Mouse (Mus musculus): ENCODE results near the gene Appbp2. TPM values are rescaled to one million over a fixed set of nuclear protein-coding genes. Genes with fewer than 3 reads are reported as not detected.

The Appbp2 gene
- polyA plus RNA-seq, 1 experiment: 8.5 TPM

DNA sequence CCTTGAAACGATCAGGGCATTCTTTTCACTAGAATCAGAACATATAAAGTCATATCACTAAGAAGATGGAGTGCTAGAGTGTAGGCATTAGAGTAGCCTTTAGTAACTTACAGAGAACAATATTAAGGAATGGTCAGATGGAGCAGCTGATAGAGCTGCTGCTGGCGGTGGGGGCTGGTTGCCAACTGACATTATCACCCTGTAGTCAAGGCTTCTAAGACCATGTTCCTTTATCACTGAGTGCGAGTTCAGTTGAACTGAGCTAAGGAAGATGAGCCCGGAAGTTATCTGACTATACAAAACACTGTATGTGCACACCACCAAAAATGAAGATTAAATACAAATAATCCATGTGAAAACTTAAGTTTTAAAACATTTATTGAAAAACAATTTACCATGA lies 45.8 kb downstream of the Appbp2 start:
- Histone ChIP-seq H3K36me3 (ENCODE audit: control insufficient read depth, insufficient read depth) (peaks cover 22% of the 10 kb centered on the region), H3ac (ENCODE audit: control insufficient read depth, insufficient read length) (no peak overlapping the region)

DNA sequence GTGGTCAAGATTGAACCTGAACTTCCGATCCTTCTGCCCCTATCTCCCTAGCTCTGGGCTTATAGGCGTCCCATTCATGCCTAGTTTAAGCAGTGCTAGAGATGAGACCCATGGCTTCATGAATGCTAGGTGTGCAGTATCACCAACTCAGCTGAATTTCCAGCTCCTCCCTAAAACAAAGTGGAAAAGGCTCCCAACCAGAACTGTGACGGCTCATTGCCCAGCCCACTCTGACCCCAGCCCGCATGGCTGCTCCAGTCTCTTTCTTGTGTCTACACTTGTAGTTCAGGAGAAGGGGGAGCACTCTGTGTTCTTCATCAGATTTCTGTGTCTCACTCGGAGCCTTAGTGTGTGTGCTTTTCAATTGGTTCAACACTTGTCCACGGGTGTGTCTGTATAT lies 50.1 kb downstream of the Appbp2 start:
- Histone ChIP-seq H3K36me3 (ENCODE audit: control insufficient read depth, insufficient read depth) (peaks cover 3% of the 10 kb centered on the region), H3ac (ENCODE audit: control insufficient read depth, insufficient read length) (no peak overlapping the region), H3K27me3 (ENCODE audit: control insufficient read depth, insufficient read depth, insufficient read length) (no peaks in the 10 kb centered on the region), H3K4me2 (ENCODE audit: low read depth) (no peak overlapping the region), H3K79me2 (ENCODE audit: control insufficient read depth, insufficient read depth) (no peaks in the 10 kb centered on the region), H3K4me3 (no peak overlapping the region)
- TF ChIP-seq MYOD1 (IDR thresholded peaks at IDR 0.05; ENCODE audit: control insufficient read depth in 1 of 3, insufficient read length in 2 of 3, low read depth in 2 of 3) (no peak), TCF12 (IDR thresholded peaks at IDR 0.05; ENCODE audit: insufficient read depth, poor library complexity, severe bottlenecking) (no peak), POLR2AphosphoS2 (IDR thresholded peaks at IDR 0.05; ENCODE audit: insufficient read length, low read depth) (no peak), TCF3 (IDR thresholded peaks at IDR 0.05; ENCODE audit: insufficient read length, low read depth) (no peak), REST (IDR thresholded peaks at IDR 0.05; ENCODE audit: insufficient read depth, insufficient read length) (no peak), E2F4 (IDR thresholded peaks at IDR 0.05; ENCODE audit: insufficient read depth) (no peak), CEBPB (IDR thresholded peaks at IDR 0.05; ENCODE audit: insufficient read depth, poor library complexity, severe bottlenecking) (no peak), SRF (IDR thresholded peaks at IDR 0.05; ENCODE audit: control insufficient read depth, insufficient read length, low read depth) (no peak), POLR2A (IDR thresholded peaks at IDR 0.05; ENCODE audit: insufficient read length, low read depth) (no peak), MAX (IDR thresholded peaks at IDR 0.05; ENCODE audit: low read depth) (no peak), USF1 (IDR thresholded peaks at IDR 0.05; ENCODE audit: low read depth) (no peak), MYOG (IDR thresholded peaks at IDR 0.05; ENCODE audit: control insufficient read depth in 1 of 3, insufficient read depth in 1 of 3, insufficient read length in 2 of 3, low read depth in 2 of 3) (no peak)

More for the DNA sequence above, 45.8 kb downstream of the Appbp2 start:
- Histone ChIP-seq H3K79me2 (ENCODE audit: control insufficient read depth, insufficient read depth) (no peaks in the 10 kb centered on the region), H3K4me3 (no peak overlapping the region), H3K4me2 (ENCODE audit: low read depth) (no peak overlapping the region), H3K27me3 (ENCODE audit: control insufficient read depth, insufficient read depth, insufficient read length) (no peaks in the 10 kb centered on the region)
- TF ChIP-seq CEBPB (IDR thresholded peaks at IDR 0.05; ENCODE audit: insufficient read depth, poor library complexity, severe bottlenecking): no peak
- no peak for TF ChIP-seq TCF3 (IDR thresholded peaks at IDR 0.05; ENCODE audit: insufficient read length, low read depth)
- no peak for TF ChIP-seq POLR2AphosphoS2 (IDR thresholded peaks at IDR 0.05; ENCODE audit: insufficient read length, low read depth)
- no peak for TF ChIP-seq MAX (IDR thresholded peaks at IDR 0.05; ENCODE audit: low read depth)
- no peak for TF ChIP-seq E2F4 (IDR thresholded peaks at IDR 0.05; ENCODE audit: insufficient read depth)
- no peak for TF ChIP-seq REST (IDR thresholded peaks at IDR 0.05; ENCODE audit: insufficient read depth, insufficient read length)
- no peak for TF ChIP-seq MYOD1 (IDR thresholded peaks at IDR 0.05; ENCODE audit: control insufficient read depth in 1 of 3, insufficient read length in 2 of 3, low read depth in 2 of 3)
- TF ChIP-seq MYOG (IDR thresholded peaks at IDR 0.05; ENCODE audit: control insufficient read depth in 1 of 3, insufficient read depth in 1 of 3, insufficient read length in 2 of 3, low read depth in 2 of 3): no peak
- no peak for TF ChIP-seq USF1 (IDR thresholded peaks at IDR 0.05; ENCODE audit: low read depth)
- TF ChIP-seq POLR2A (IDR thresholded peaks at IDR 0.05; ENCODE audit: insufficient read length, low read depth): no peak
- no peak for TF ChIP-seq SRF (IDR thresholded peaks at IDR 0.05; ENCODE audit: control insufficient read depth, insufficient read length, low read depth)
- no peak for TF ChIP-seq TCF12 (IDR thresholded peaks at IDR 0.05; ENCODE audit: insufficient read depth, poor library complexity, severe bottlenecking)

DNA sequence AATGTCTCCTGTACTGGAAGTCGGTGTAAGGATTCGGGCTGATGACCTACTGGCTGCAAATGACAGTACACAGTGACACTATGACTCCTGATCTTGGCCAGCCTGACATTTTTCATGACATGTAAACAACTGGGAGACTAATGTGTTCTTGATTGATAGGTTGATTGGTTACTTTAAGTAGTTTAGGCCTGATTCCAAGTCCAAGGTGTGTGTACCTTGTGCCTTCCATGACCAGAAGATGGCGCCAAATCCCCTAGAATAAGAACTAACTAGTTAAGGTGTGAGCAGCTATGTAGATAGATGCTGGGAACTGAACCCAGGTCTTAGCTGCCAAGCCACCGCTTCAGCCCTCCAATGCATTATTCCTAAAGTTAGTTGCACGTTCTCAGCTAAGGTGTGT lies 50.8 kb downstream of the Appbp2 start:
- Histone ChIP-seq H3K4me3 (no peak overlapping the region), H3K79me2 (ENCODE audit: control insufficient read depth, insufficient read depth) (no peaks in the 10 kb centered on the region), H3K4me2 (ENCODE audit: low read depth) (no peak overlapping the region), H3K36me3 (ENCODE audit: control insufficient read depth, insufficient read depth) (peaks cover 2% of the 10 kb centered on the region), H3ac (ENCODE audit: control insufficient read depth, insufficient read length) (no peak overlapping the region), H3K27me3 (ENCODE audit: control insufficient read depth, insufficient read depth, insufficient read length) (no peaks in the 10 kb centered on the region)
- no peak for TF ChIP-seq CEBPB (IDR thresholded peaks at IDR 0.05; ENCODE audit: insufficient read depth, poor library complexity, severe bottlenecking)
- no peak for TF ChIP-seq MYOG (IDR thresholded peaks at IDR 0.05; ENCODE audit: control insufficient read depth in 1 of 3, insufficient read depth in 1 of 3, insufficient read length in 2 of 3, low read depth in 2 of 3)
- no peak for TF ChIP-seq TCF3 (IDR thresholded peaks at IDR 0.05; ENCODE audit: insufficient read length, low read depth)
- TF ChIP-seq SRF (IDR thresholded peaks at IDR 0.05; ENCODE audit: control insufficient read depth, insufficient read length, low read depth): no peak
- TF ChIP-seq MAX (IDR thresholded peaks at IDR 0.05; ENCODE audit: low read depth): no peak
- TF ChIP-seq E2F4 (IDR thresholded peaks at IDR 0.05; ENCODE audit: insufficient read depth): no peak
- TF ChIP-seq MYOD1 (IDR thresholded peaks at IDR 0.05; ENCODE audit: control insufficient read depth in 1 of 3, insufficient read length in 2 of 3, low read depth in 2 of 3): no peak
- no peak for TF ChIP-seq POLR2AphosphoS2 (IDR thresholded peaks at IDR 0.05; ENCODE audit: insufficient read length, low read depth)
- TF ChIP-seq REST (IDR thresholded peaks at IDR 0.05; ENCODE audit: insufficient read depth, insufficient read length): no peak

DNA sequence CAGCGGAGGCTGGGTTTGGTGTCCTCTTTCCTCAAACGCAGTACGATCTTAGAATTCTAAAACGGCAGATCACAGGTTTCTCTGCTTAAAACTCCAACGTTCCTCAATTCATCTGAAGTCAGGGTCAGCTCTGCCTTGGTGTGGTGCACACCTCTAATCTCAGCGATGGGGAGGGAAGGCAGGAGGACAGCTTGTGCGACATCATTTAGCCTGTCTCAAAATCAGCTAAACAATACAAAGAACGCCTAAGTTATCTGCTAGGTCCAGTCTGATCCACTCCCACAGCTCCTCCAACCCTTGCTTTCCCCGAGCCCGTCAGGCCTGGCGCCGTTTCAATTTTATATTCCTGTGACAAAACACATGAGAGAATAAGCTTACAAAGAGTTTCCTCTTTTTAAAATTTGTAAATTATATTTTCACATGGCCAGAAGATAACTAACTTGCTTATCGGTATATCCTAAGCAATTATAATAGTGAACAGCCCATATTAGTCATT lies 51.6 kb downstream of the Appbp2 start:
- no peak overlapping the region for H3K4me3 ChIP-seq
- TF ChIP-seq USF1 (IDR thresholded peaks at IDR 0.05; ENCODE audit: low read depth) (no peak), SRF (IDR thresholded peaks at IDR 0.05; ENCODE audit: control insufficient read depth, insufficient read length, low read depth) (no peak), TCF12 (IDR thresholded peaks at IDR 0.05; ENCODE audit: insufficient read depth, poor library complexity, severe bottlenecking) (no peak), TCF3 (IDR thresholded peaks at IDR 0.05; ENCODE audit: insufficient read length, low read depth) (no peak), MAX (IDR thresholded peaks at IDR 0.05; ENCODE audit: low read depth) (no peak), REST (IDR thresholded peaks at IDR 0.05; ENCODE audit: insufficient read depth, insufficient read length) (no peak), POLR2A (IDR thresholded peaks at IDR 0.05; ENCODE audit: insufficient read length, low read depth) (no peak)
- no peaks in the 10 kb centered on the region for H3K36me3 ChIP-seq (ENCODE audit: control insufficient read depth, insufficient read depth)
- no peak overlapping the region for H3ac ChIP-seq (ENCODE audit: control insufficient read depth, insufficient read length)
- no peaks in the 10 kb centered on the region for H3K27me3 ChIP-seq (ENCODE audit: control insufficient read depth, insufficient read depth, insufficient read length)
- H3K79me2 ChIP-seq (ENCODE audit: control insufficient read depth, insufficient read depth): no peaks in the 10 kb centered on the region
- H3K4me2 ChIP-seq (ENCODE audit: low read depth): peak overlapping the region; percentile 38
